Mouse (Mus musculus) embryonic fibroblast, embryonic 13.5 days (primary cell): ENCODE measurements around the gene Stoml1.

Experiments
- CTCF ChIP-seq: IDR thresholded peaks from 2 replicates; pipeline ENCODE4 v1.5.1; 2011; ENCODE audit warnings: mild to moderate bottlenecking, control low read depth, low read length, moderate library complexity, borderline replicate concordance; ENCODE audit not compliant: insufficient read depth
- POLR2A ChIP-seq: IDR thresholded peaks from 2 replicates; pipeline ENCODE4 v1.6.1; 2011; ENCODE audit warnings: low read depth, mild to moderate bottlenecking, control low read depth, low read length, moderate library complexity

- TF ChIP-seq POLR2A (no peak), CTCF (no peak)
These were observed 42.7 kb upstream of the Stoml1 start for GRCm38 (mm10) chr9:58210304-58210627.
